Mouse (Mus musculus): ENCODE measurements around the gene Ago4.

- TF ChIP-seq ZNF384 (IDR thresholded peaks at IDR 0.05; ENCODE audit: low read depth, low read length) (no peak), CTCF (IDR thresholded peaks at IDR 0.05 in 2 of 3, conservative IDR thresholded peaks at IDR 0.05 in 1 of 3; ENCODE audit: control insufficient read depth in 1 of 3, insufficient read depth in 1 of 3, low read depth in 2 of 3, low read length in 3 of 3, poor library complexity in 1 of 3, severe bottlenecking in 1 of 3) (peak; percentile 13 to 57 (median 53); a peak in 5 of 6 replicates), MAFK (IDR thresholded peaks at IDR 0.05; ENCODE audit: borderline replicate concordance, low read depth, low read length) (no peak), POLR2A (IDR thresholded peaks at IDR 0.05; ENCODE audit: control insufficient read depth in 1 of 2, insufficient read depth in 1 of 2, low read depth in 1 of 2, low read length in 2 of 2, poor library complexity in 1 of 2) (no peak), E2F4 (IDR thresholded peaks at IDR 0.05; ENCODE audit: borderline replicate concordance, low read depth, low read length) (no peak)
Observed at GRCm38 (mm10) chr4:126526828-126527227, 6.4 kb downstream of the Ago4 start.
